Mouse (Mus musculus) embryonic stem cell, embryonic (primary cell): ENCODE results near the gene Ykt6.
"Not testable (repeated sequence)": the region's sequence is repeated elsewhere in the genome, so short reads cannot be mapped to it uniquely, and the experiment has no call there.

Experiments
- CTCF ChIA-PET, 4 experiments: fragments of 300-600 bp in 2 of 4; fragments of 350-600 bp in 2 of 4; sonication (Branson Sonifier 250); formaldehyde crosslinking; loops; one replicate each; lab custom pipeline; 2022; ENCODE audit warnings: inconsistent platforms in 2 of 4; lab: Charles Lee
- POLR2A ChIA-PET, 4 experiments: fragments of 300-600 bp in 2 of 4; fragments of 350-600 bp in 2 of 4; sonication (Branson Sonifier 250); formaldehyde crosslinking; loops; one replicate each; lab custom pipeline; 2022; ENCODE audit warnings: antibody characterized with exemption in 4 of 4, inconsistent platforms in 1 of 4; lab: Charles Lee

Gene Ykt6

DNA sequence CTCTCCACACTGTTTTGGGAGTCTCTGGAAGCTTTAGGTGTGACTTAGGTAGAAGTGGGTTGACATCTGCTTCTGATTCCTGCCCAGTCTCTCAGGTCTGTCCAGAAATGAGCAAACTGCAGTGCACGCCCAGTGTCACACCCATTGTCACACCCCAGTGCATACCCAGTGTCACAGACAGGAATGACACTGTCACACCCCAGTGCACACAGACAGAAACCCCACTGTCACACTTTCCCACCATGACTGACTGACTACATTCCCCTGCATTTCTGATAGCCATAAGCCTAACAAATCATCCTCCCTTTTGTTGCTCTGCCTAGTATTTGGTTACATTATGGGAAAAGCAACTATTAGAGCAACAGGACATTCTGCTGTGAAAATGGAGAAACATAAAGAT lies 24.9 kb upstream of the Ykt6 start:
- ChIA-PET POLR2A (no interaction called here), CTCF (no interaction called here)

DNA sequence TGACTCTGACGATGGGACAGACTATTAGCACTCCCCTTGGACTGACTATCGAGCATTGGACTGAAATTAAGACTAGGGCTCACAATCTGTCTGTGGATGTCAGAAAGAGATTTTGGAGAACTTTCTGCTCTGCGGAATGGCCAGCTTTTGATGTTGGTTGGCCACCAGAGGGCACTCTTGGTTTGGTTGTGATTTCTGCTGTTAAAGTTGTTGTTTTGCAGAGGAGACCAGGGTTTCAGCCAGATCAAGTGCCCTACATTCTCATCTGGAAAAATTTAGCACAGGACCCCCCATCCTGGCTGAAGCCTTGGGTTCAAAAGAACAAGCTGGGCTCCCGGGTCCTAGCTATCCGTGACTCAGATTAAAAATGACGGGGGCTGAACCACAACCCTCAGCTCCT lies 23.5 kb upstream of the Ykt6 start:
- ChIA-PET POLR2A (interaction anchor here in 1 of 4 experiments (0.6 to 1.0 kb wide), 2 partner anchors 10 to 41 kb away, joined by 3 read pairs; no protein-coding TSS in a partner anchor), CTCF (interaction anchor here in 2 of 4 experiments (0.9 to 1.5 kb wide), 6 partner anchors 10 to 776 kb away, joined by 3 to 5 read pairs (median 4); partner anchors contain the start of gene Ykt6 (in 1 of the 2))

- CTCF ChIA-PET, POLR2A ChIA-PET: not testable (repeated sequence)
Measured at GRCm38 (mm10) chr11:5934531-5934930, 21.0 kb upstream of the Ykt6 start.

DNA sequence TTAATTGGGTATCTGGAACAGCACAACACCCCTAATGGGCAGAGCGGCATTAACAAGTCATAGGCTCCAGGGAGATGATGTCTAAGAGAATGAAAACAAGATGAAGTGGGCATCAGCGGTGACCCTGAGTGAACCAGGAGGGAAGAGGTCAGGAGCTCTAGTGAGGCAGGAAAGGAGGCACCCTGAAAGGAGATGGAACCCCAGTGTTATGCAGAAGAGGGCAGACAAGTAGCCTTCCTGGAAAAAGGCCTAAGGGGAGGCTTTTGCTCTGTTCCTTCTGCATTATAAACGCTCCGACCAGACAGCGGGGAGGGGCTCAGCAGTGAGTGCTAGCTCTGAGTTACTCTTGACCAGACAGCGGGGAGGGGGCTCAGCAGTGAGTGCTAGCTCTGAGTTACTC lies 12.5 kb upstream of the Ykt6 start:
- CTCF ChIA-PET: interaction anchor here (0.5 to 2.4 kb wide), 7 partner anchors 10 to 245 kb away, joined by 3 to 12 read pairs (median 4); no protein-coding TSS in a partner anchor
- POLR2A ChIA-PET: interaction anchor here (0.6 to 2.4 kb wide), 16 partner anchors 10 to 332 kb away, joined by 3 to 8 read pairs (median 4); partner anchors contain the start of genes Ykt6 (in 2 of the 4), Dbnl (in 1 of the 4), Myl7 (in 1 of the 4) and Pgam2 (in 1 of the 4)

DNA sequence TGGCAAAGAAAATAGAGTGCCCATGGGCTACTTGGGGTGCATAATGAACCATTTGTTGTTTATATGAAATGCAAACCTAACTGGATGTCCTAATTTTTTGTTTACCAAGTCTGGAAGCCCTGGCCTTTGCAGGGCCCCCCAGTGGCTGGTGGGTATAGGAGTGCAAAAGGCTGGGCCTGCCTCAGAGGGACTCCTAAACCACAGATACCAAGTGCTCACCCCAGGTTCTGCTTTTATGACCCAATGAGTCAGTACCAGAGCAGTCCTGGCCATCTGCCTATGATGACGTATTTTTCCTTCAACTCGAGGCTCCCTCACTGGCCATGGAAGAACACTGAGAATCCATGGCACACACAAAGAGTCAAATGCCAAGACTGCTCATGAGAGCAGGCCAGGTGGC lies 10.4 kb upstream of the Ykt6 start:
- ChIA-PET CTCF (interaction anchor here in 1 of 4 experiments (1.3 kb wide), 1 partner anchor 10 kb away, joined by 3 read pairs; the partner anchor contains the start of gene Ykt6), POLR2A (interaction anchor here in 1 of 4 experiments (0.7 kb wide), 1 partner anchor 10 kb away, joined by 3 read pairs; the partner anchor contains the start of gene Ykt6)

GRCm38 (mm10) chr11:5947796-5948195 lies 7.7 kb upstream of the Ykt6 start:
- CTCF ChIA-PET: interaction anchor here in 2 of 4 experiments (1.8 to 2.3 kb wide), 2 partner anchors 62 to 68 kb away, joined by 5 to 8 read pairs; no protein-coding TSS in a partner anchor

DNA sequence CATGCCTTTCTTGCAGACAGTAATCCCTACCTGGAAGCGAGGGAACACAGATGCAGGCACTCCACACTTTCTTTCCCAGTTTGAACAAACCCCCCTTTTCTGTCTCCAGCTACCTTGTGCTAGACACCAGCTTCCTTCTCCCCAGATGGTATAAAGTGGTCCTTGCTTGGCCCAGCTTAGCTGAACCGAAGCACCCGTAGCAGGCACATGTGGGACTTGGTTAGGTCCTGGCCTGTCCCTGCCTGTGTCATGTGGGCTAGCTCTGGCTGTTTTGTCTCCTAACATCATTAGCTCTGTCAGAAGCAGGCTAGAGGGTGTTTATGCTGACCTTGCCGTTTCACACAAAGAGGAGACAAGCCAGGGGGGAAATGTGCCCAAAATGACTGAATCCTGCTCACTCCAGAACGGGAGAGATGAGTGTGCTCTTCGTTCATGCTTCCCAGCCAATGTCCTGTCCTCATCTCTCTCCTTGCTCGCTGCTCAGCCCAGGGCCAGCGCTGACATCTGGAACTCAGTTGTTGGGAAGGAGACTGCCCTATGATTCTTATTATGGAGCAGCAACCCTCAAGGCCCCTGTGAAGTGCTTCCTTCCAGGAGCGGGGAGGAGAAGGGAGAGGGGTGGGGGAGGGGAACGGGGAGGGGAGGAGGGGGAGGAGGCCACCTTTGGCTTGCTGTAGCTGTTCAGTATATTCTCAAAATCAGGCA lies 6.8 kb upstream of the Ykt6 start:
- CTCF ChIA-PET: interaction anchor here in 3 of 4 experiments (0.9 to 2.3 kb wide), 6 partner anchors 62 to 69 kb away, joined by 3 to 8 read pairs (median 4); no protein-coding TSS in a partner anchor
- POLR2A ChIA-PET: interaction anchor here in 3 of 4 experiments (0.6 to 1.6 kb wide), 8 partner anchors 24 to 859 kb away, joined by 3 to 6 read pairs (median 3); partner anchors contain the start of gene Tmed4 (in 1 of the 3)

More at GRCm38 (mm10) chr11:5947796-5948195, 7.7 kb upstream of the Ykt6 start:
- POLR2A ChIA-PET: interaction anchor here in 2 of 4 experiments (1.1 to 1.4 kb wide), 4 partner anchors 7 to 241 kb away, joined by 3 to 5 read pairs (median 4); partner anchors contain the start of gene Ykt6 (in 2 of the 2)

GRCm38 (mm10) chr11:5949586-5950352 lies 5.7 kb upstream of the Ykt6 start, which contains the start of gene Gck:
TSS of gene Gck (minus strand) at chr11:5950081.
- ChIA-PET POLR2A (interaction anchor here in 3 of 4 experiments (0.6 to 1.6 kb wide), 11 partner anchors 9 to 860 kb away, joined by 3 to 6 read pairs (median 3); partner anchors contain the start of gene Tmed4 (in 1 of the 3)), CTCF (interaction anchor here in 3 of 4 experiments (0.6 to 2.3 kb wide), 8 partner anchors 43 to 246 kb away, joined by 3 to 9 read pairs (median 4); no protein-coding TSS in a partner anchor)

GRCm38 (mm10) chr11:5952501-5952900 lies 3.0 kb upstream of the Ykt6 start:
- POLR2A ChIA-PET: interaction anchor here in 3 of 4 experiments (0.7 to 1.6 kb wide), 7 partner anchors 9 to 304 kb away, joined by 3 to 8 read pairs (median 4); no protein-coding TSS in a partner anchor
- CTCF ChIA-PET: interaction anchor here (0.5 to 1.7 kb wide), 45 partner anchors 9 to 770 kb away, joined by 3 to 18 read pairs (median 3); partner anchors contain the start of genes Tmed4 (in 2 of the 4), Myl7 (in 1 of the 4), Ogdh (in 1 of the 4) and Pgam2 (in 1 of the 4)

- POLR2A ChIA-PET: interaction anchor here in 3 of 4 experiments (0.5 to 1.6 kb wide), 8 partner anchors 10 to 690 kb away, joined by 3 to 8 read pairs (median 4); no protein-coding TSS in a partner anchor
- CTCF ChIA-PET: interaction anchor here (0.5 to 1.7 kb wide), 50 partner anchors 10 to 771 kb away, joined by 3 to 18 read pairs (median 3); partner anchors contain the start of genes Myl7 (in 2 of the 4), Tmed4 (in 2 of the 4), Ogdh (in 1 of the 4) and Pgam2 (in 1 of the 4)
Measured at GRCm38 (mm10) chr11:5953130-5953765, 2.2 kb upstream of the Ykt6 start.

DNA sequence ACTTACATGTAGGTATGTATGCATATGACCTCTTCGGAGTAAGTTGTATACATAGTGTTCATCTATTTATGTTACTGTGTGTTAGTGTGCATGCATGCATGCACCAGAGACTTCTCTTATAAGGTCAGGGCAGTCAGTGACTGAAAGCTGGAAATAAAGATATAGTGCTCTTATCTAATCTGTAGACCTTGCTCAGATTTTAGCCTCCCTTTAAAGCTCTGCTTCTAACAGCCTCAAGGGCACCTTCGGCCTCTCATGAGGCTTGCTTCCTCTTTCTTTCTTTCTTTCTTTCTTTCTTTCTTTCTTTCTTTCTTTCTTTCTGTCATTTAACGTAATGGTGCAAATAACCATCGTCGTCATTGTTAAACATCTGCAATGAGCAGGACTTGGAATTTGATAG lies 1.1 kb upstream of the Ykt6 start:
- ChIA-PET POLR2A (interaction anchor here in 3 of 4 experiments (0.9 to 1.7 kb wide), 6 partner anchors 7 to 672 kb away, joined by 3 to 10 read pairs (median 3); partner anchors contain the start of genes Myl7 (in 1 of the 3) and Tbrg4 (in 1 of the 3)), CTCF (interaction anchor here (0.7 to 3.1 kb wide), 13 partner anchors 41 to 1873 kb away, joined by 3 to 16 read pairs (median 6); no protein-coding TSS in a partner anchor)

- CTCF ChIA-PET: interaction anchor here (0.5 to 3.1 kb wide), 33 partner anchors 8 to 1874 kb away, joined by 3 to 16 read pairs (median 4); partner anchors contain the start of gene Tmed4 (in 1 of the 4)
- POLR2A ChIA-PET: interaction anchor here (0.5 to 2.6 kb wide), 39 partner anchors 8 to 855 kb away, joined by 3 to 13 read pairs (median 3); partner anchors contain the start of genes Ccdc117 (in 1 of the 4), Dbnl (in 1 of the 4), Ddx56 (in 1 of the 4) and Myl7 (in 1 of the 4)
Measured at GRCm38 (mm10) chr11:5954965-5955504, 458 bp upstream of the Ykt6 start.

DNA sequence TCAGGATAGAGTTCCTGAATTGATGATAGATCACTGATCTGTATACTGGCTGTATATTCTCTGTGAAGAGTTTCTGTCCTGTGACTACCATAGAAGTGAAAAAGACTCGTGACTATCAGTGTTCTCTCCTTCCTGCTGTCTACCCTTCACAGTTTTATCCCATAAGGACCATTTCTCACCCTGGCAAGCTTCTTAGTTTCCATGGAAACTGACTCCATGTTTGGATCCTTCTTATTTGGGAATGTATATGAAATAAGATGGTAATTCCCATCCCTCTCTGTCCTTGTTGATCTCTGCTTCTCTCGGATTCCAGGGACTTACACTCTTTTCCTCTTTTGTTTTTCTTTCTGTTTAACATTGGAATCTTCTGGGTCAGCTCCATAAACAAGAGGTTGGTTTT lies 4.6 kb downstream of the Ykt6 start:
- ChIA-PET CTCF (no interaction called here), POLR2A (interaction anchor here in 1 of 4 experiments (1.2 to 1.3 kb wide), 2 partner anchors 9 to 297 kb away, joined by 3 read pairs; no protein-coding TSS in a partner anchor)

- POLR2A ChIA-PET: interaction anchor here in 2 of 4 experiments (0.8 to 2.5 kb wide), 2 partner anchors 10 to 80 kb away, joined by 5 to 8 read pairs; partner anchors contain the start of gene Ykt6 (in 1 of the 2)
- CTCF ChIA-PET: interaction anchor here in 3 of 4 experiments (0.6 to 1.4 kb wide), 4 partner anchors 13 to 1026 kb away, joined by 3 to 7 read pairs (median 4); no protein-coding TSS in a partner anchor
Measured at GRCm38 (mm10) chr11:5965865-5966264, 10.4 kb downstream of the Ykt6 start.

- CTCF ChIA-PET: interaction anchor here in 2 of 4 experiments (0.6 to 1.0 kb wide), 3 partner anchors 11 to 789 kb away, joined by 3 to 4 read pairs (median 3); partner anchors contain the start of gene Ykt6 (in 1 of the 2)
- POLR2A ChIA-PET: interaction anchor here in 2 of 4 experiments (0.5 to 2.5 kb wide), 3 partner anchors 11 to 156 kb away, joined by 3 to 8 read pairs (median 5); partner anchors contain the start of gene Ykt6 (in 1 of the 2)
Measured at GRCm38 (mm10) chr11:5966751-5967150, 11.3 kb downstream of the Ykt6 start.

GRCm38 (mm10) chr11:5968223-5968622 lies 12.7 kb downstream of the Ykt6 start:
- CTCF ChIA-PET: interaction anchor here in 1 of 4 experiments (0.5 to 1.0 kb wide), 2 partner anchors 82 to 492 kb away, joined by 3 to 5 read pairs; no protein-coding TSS in a partner anchor
- POLR2A ChIA-PET: interaction anchor here in 2 of 4 experiments (0.8 to 2.2 kb wide), 5 partner anchors 21 to 266 kb away, joined by 3 to 5 read pairs (median 3); no protein-coding TSS in a partner anchor
